Mouse (Mus musculus) heart, adult 2 months (tissue): Measurements from ENCODE around the gene Pacs1.

Experiments
- CTCF ChIP-seq: fragments of 200-600 bp; IDR thresholded peaks from 2 replicates; pipeline ENCODE4 v1.8.1; 2022; ENCODE audit warnings: antibody characterized with exemption, mild to moderate bottlenecking, moderate library complexity
- EP300 ChIP-seq: fragments of 200-500 bp; IDR thresholded peaks from 2 replicates; pipeline ENCODE4 v1.6.1; 2011; ENCODE audit warnings: low read depth, low read length, control low read depth; ENCODE audit not compliant: insufficient read depth
- POLR2A ChIP-seq: fragments of 200-500 bp; IDR thresholded peaks from 2 replicates; pipeline ENCODE4 v1.6.1; 2011; ENCODE audit warnings: mild to moderate bottlenecking, low read depth, low read length, control low read depth; ENCODE audit not compliant: insufficient read depth

DNA sequence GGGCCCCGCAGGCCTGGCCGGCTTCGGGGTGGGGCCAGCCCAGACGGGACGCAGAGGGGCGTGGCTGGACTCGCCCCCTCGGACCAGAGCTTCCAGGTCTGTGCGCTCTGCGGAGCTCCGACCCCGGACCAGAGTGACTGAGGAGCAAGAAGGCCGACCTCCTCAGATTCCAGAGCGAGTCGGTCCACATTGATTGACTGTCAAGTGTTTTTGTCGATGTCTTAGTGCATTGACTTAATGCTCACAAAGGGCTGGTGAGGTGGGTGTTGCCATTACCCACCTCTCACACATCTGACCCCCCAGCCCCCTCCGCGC is 154.6 kb downstream of the Pacs1 start, which contains the start of gene Klc2:
- TF ChIP-seq POLR2A (no peak), CTCF (no peak), EP300 (no peak)
